Mouse (Mus musculus): ENCODE measurements around the gene Gm14393.
"Not testable (repeated sequence)": the region's sequence is repeated elsewhere in the genome, so short reads cannot be mapped to it uniquely, and the experiment has no call there.

Gm14393 gene

GRCm38 (mm10) chr2:175067681-175068261, at the start of gene Gm14393:
Gm14393 (minus strand) TSS chr2:175067781.
- peak; percentile 94 for DNase-seq (ENCODE audit: low read depth, low spot score)

- DNase-seq (ENCODE audit: low read depth, low spot score), result not testable (repeated sequence)
These were observed 23.3 kb downstream of the Gm14393 start for GRCm38 (mm10) chr2:175044268-175044667.

All from ZHBTc4 (cell line).